Mouse (Mus musculus): ENCODE data around the gene Vamp5. TPM values are rescaled to one million over a fixed set of nuclear protein-coding genes. Genes with fewer than 3 reads are reported as not detected.

Gene Vamp5
- polyA plus RNA-seq, 1 experiment from 2014 or later, result 17.3 TPM

GRCm38 (mm10) chr6:72319019-72319418, 61.2 kb downstream of the Vamp5 start:
- Histone ChIP-seq H3K4me3 (no peak overlapping the region), H3K9ac (no peak overlapping the region), H3K36me3 (peaks cover 71% of the 10 kb centered on the region), H3K9me3 (no peaks in the 10 kb centered on the region), H3K27me3 (replicated peaks) (no peaks in the 10 kb centered on the region), H3K4me1 (no peaks in the 10 kb centered on the region), H3K27ac (no peak overlapping the region), H3K4me2 (replicated peaks) (no peak overlapping the region)
- ATAC-seq (ENCODE audit: low FRiP score, low read depth), result no peak
- WGBS, result 86% methylated on average over 11 of the region's 11 CpGs

Other genes starting within 250 kb of the Vamp5 start
- gene Atoh8, start 144.9 kb downstream of the Vamp5 start, polyA plus RNA-seq (2016; fragmentation: Nextera tagmentation; extraction: Ambion mirVana), result 7.3 and 8.4 TPM in 2 replicates
- not detected in 2 replicates for gene Sftpb, start 75.9 kb downstream of the Vamp5 start, polyA plus RNA-seq (2016; fragmentation: Nextera tagmentation; extraction: Ambion mirVana)
- gene Usp39, start 35.3 kb downstream of the Vamp5 start, polyA plus RNA-seq (2016; fragmentation: Nextera tagmentation; extraction: Ambion mirVana), result 63.7 and 64.9 TPM in 2 replicates
- 24.8 and 25.8 TPM in 2 replicates for gene 0610030E20Rik, start 33.2 kb downstream of the Vamp5 start, polyA plus RNA-seq (2016; fragmentation: Nextera tagmentation; extraction: Ambion mirVana)
- gene Tmem150a, start 25.0 kb downstream of the Vamp5 start, polyA plus RNA-seq (2016; fragmentation: Nextera tagmentation; extraction: Ambion mirVana), result 12.8 and 12.9 TPM in 2 replicates
- gene Rnf181, start 13.5 kb downstream of the Vamp5 start, polyA plus RNA-seq (2016; fragmentation: Nextera tagmentation; extraction: Ambion mirVana), result 108 and 109 TPM in 2 replicates
- gene Vamp8, start 10.2 kb upstream of the Vamp5 start, polyA plus RNA-seq (2016; fragmentation: Nextera tagmentation; extraction: Ambion mirVana), result 31.8 and 34.6 TPM in 2 replicates
- gene Ggcx, start 33.8 kb upstream of the Vamp5 start, polyA plus RNA-seq (2016; fragmentation: Nextera tagmentation; extraction: Ambion mirVana), result 22.5 and 26.8 TPM in 2 replicates
- gene Mat2a, start 59.1 kb upstream of the Vamp5 start, polyA plus RNA-seq (2016; fragmentation: Nextera tagmentation; extraction: Ambion mirVana), result 379 and 423 TPM in 2 replicates
- 0.34 and 0.96 TPM in 2 replicates for gene Sh2d6, start 141.2 kb upstream of the Vamp5 start, polyA plus RNA-seq (2016; fragmentation: Nextera tagmentation; extraction: Ambion mirVana)
- 11.6 and 13.7 TPM in 2 replicates for gene Capg, start 163.9 kb upstream of the Vamp5 start, polyA plus RNA-seq (2016; fragmentation: Nextera tagmentation; extraction: Ambion mirVana)
- gene Elmod3, start 217.9 kb upstream of the Vamp5 start, polyA plus RNA-seq (2016; fragmentation: Nextera tagmentation; extraction: Ambion mirVana), result 15.7 and 17.2 TPM in 2 replicates
- gene Retsat, start 218.0 kb upstream of the Vamp5 start, polyA plus RNA-seq (2016; fragmentation: Nextera tagmentation; extraction: Ambion mirVana), result 5.1 and 6.1 TPM in 2 replicates
- gene Tgoln1, start 236.5 kb upstream of the Vamp5 start, polyA plus RNA-seq (2016; fragmentation: Nextera tagmentation; extraction: Ambion mirVana), result 35.8 and 36.7 TPM in 2 replicates

Measured in neural tube, embryonic 12.5 days (tissue).